ENCODE assay signal across 17 mouse cellular contexts in genomic region chr16:32951074-32951473, GRCm38 (mm10). TPM values are rescaled to one million over a fixed set of nuclear protein-coding genes. Genes with fewer than 3 reads are reported as not detected.
DNase-seq lines count a peak whose midpoint lies in the region; ATAC-seq and TF ChIP-seq lines count a peak whose summit lies in the region.
"Had no signal": no experiment of that assay in that cellular context is flagged by ENCODE, and none has a peak within 500 bp of the region (broad histone marks: within the 10 kb centered on the region; RNA-seq: fewer than 3 reads in every experiment).

No protein-coding gene starts in this region.

- no peaks in the 10 kb centered on the region for H3K9me3 ChIP-seq in stomach, postnatal 0 days (ENCODE audit: control insufficient read depth, low read length)
- H3K9me3 ChIP-seq: embryonic facial prominence, embryonic 13.5 days; midbrain, embryonic 12.5 days; neural tube, embryonic 13.5 days; stomach, embryonic 15.5 days had no signal

- no peak for ATAC-seq in stomach, postnatal 0 days (ENCODE audit: low FRiP score, low TSS enrichment)
- no peak for ATAC-seq in activated CD4-positive, CD25-positive, alpha-beta regulatory T cell, adult 4 months
- ATAC-seq: forebrain, embryonic 14.5 days; inflammation-experienced regulatory T-cells, adult 6 months had no signal

- H3K4me1 ChIP-seq in thymus, adult 2 months (replicated peaks; ENCODE audit: control insufficient read depth, insufficient read depth, low read length) = peaks cover 21% of the 10 kb centered on the region
- no peaks in the 10 kb centered on the region for H3K4me1 ChIP-seq in stomach, postnatal 0 days (replicated peaks; ENCODE audit: control insufficient read depth, insufficient read depth)
- H3K4me1 ChIP-seq: midbrain, embryonic 12.5 days; stomach, embryonic 15.5 days had no signal

- no peak overlapping the region for H3K4me2 ChIP-seq in stomach, postnatal 0 days (replicated peaks; ENCODE audit: low read depth)
- H3K4me2 ChIP-seq: embryonic facial prominence, embryonic 13.5 days; midbrain, embryonic 12.5 days; neural tube, embryonic 13.5 days; stomach, embryonic 15.5 days had no signal

- TF ChIP-seq CTCF in layer of hippocampus, adult 2 months (conservative IDR thresholded peaks at IDR 0.05) = peak; percentile 61
- TF ChIP-seq CTCF in thymus, adult 2 months (IDR thresholded peaks at IDR 0.05; ENCODE audit: borderline replicate concordance, control insufficient read depth, extremely low read depth, insufficient read depth, low read length, poor library complexity) = no peak
- TF ChIP-seq CTCF in stomach, postnatal 0 days (IDR thresholded peaks at IDR 0.05; ENCODE audit: low read depth) = peak; percentile 45

- no peak overlapping the region for H3K9ac ChIP-seq in stomach, postnatal 0 days (ENCODE audit: low read length)
- H3K9ac ChIP-seq: embryonic facial prominence, embryonic 13.5 days; midbrain, embryonic 12.5 days; neural tube, embryonic 13.5 days; stomach, embryonic 15.5 days had no signal

- 94% methylated on average over 2 of the region's 2 CpGs for WGBS in thymus, adult 2 months
- WGBS in stomach, postnatal 0 days = 86% methylated on average over 2 of the region's 2 CpGs

- H3K4me3 ChIP-seq in layer of hippocampus, adult 2 months = no peak overlapping the region
- no peak overlapping the region for H3K4me3 ChIP-seq in thymus, adult 2 months (ENCODE audit: control insufficient read depth, insufficient read depth, low read length)
- no peak overlapping the region for H3K4me3 ChIP-seq in stomach, postnatal 0 days (ENCODE audit: low read depth, low read length)
- H3K4me3 ChIP-seq: embryonic facial prominence, embryonic 13.5 days; midbrain, embryonic 12.5 days; neural tube, embryonic 13.5 days; stomach, embryonic 15.5 days had no signal

- no peak for DNase-seq in layer of hippocampus, adult 2 months (ENCODE audit: low spot score in 2 of 2)
- DNase-seq in layer of hippocampus, adult 11-12 months (ENCODE audit: low spot score) = no peak
- peak; percentile 26 for DNase-seq in thymus, postnatal 25 days
- no peak for DNase-seq in thymus, adult 2 months
- DNase-seq in R1 (ENCODE audit: low read depth, low spot score) = peak; percentile 72
- DNase-seq in stomach, postnatal 0 days (ENCODE audit: low spot score) = no peak
- no peak for DNase-seq in frontal cortex, postnatal 25 days (ENCODE audit: low spot score in 2 of 2)
- DNase-seq: gastrocnemius, postnatal 14 days; heart, postnatal 10 days; lung, adult 18-20 months had no signal

- TF ChIP-seq EP300 in stomach, postnatal 0 days (optimal IDR thresholded peaks at IDR 0.05) = no peak

- H3K27ac ChIP-seq in layer of hippocampus, adult 2 months = no peak overlapping the region
- no peak overlapping the region for H3K27ac ChIP-seq in thymus, adult 2 months (ENCODE audit: control insufficient read depth, insufficient read depth, low read length)
- H3K27ac ChIP-seq in stomach, postnatal 0 days (replicated peaks) = no peak overlapping the region
- H3K27ac ChIP-seq: embryonic facial prominence, embryonic 13.5 days; midbrain, embryonic 12.5 days; neural tube, embryonic 13.5 days; stomach, embryonic 15.5 days had no signal

- no peaks in the 10 kb centered on the region for H3K27me3 ChIP-seq in thymus, adult 2 months (ENCODE audit: control insufficient read depth, insufficient read depth, low read length)
- H3K27me3 ChIP-seq in stomach, postnatal 0 days (ENCODE audit: control insufficient read depth, insufficient read depth, low read length) = no peaks in the 10 kb centered on the region
- H3K27me3 ChIP-seq: embryonic facial prominence, embryonic 13.5 days; midbrain, embryonic 12.5 days; neural tube, embryonic 13.5 days; stomach, embryonic 15.5 days had no signal

- no peak for TF ChIP-seq POLR2A in thymus, adult 2 months (IDR thresholded peaks at IDR 0.05; ENCODE audit: control insufficient read depth, extremely low read depth, insufficient read depth, low read length, poor library complexity)

- H3K36me3 ChIP-seq in thymus, adult 2 months (ENCODE audit: control insufficient read depth, insufficient read depth, low read length) = peaks cover 15% of the 10 kb centered on the region
- no peaks in the 10 kb centered on the region for H3K36me3 ChIP-seq in stomach, postnatal 0 days (ENCODE audit: control insufficient read depth, insufficient read depth, low read length)

RNA-seq across cellular contexts. Expression of gene Lrch3, which starts 37.2 kb away (rescaled TPM):
- 10 to 100 TPM; 41.0 to 48.2 TPM for total RNA-seq in layer of hippocampus, adult 2 months (2021)
- 41.3 and 43.2 TPM in 2 replicates for polyA plus RNA-seq in thymus, adult 2 months (2012; rRNA removed)
- 5.4 and 8.1 TPM in 2 replicates for polyA plus RNA-seq in stomach, postnatal 0 days (2015; fragmentation: Nextera tagmentation; extraction: Ambion mirVana)
- 10 to 100 TPM; 20.5 to 21.4 TPM for polyA plus RNA-seq in activated CD4-positive, CD25-positive, alpha-beta regulatory T cell, adult 4 months (2017; shearing (Covaris generic))

Comparison
In these comparisons a context has a peak if more than half of its experiments do, and no peak if none do; other contexts are left out.
1. DNase-seq: peak in thymus, postnatal 25 days (single experiment) and R1 (single experiment); none in layer of hippocampus, adult 2 months (0 of 2), layer of hippocampus, adult 11-12 months (single experiment), thymus, adult 2 months (single experiment), stomach, postnatal 0 days (single experiment) and frontal cortex, postnatal 25 days (0 of 2).